Mouse (Mus musculus): ENCODE measurements at regions not wholly inside any gene's neighbourhood (a gene's known extent, or its start where the extent isn't known, plus 50 kb on each side); places are given as distances from the start of the nearest gene placed in this dataset.

- H3K9ac ChIP-seq (ENCODE audit: insufficient read depth, low read depth, low read length, poor library complexity, severe bottlenecking): no peak overlapping the region
- TF ChIP-seq ZNF384 (IDR thresholded peaks at IDR 0.05; ENCODE audit: low read depth, low read length) (no peak), MAFK (IDR thresholded peaks at IDR 0.05; ENCODE audit: insufficient read depth, low read depth, low read length) (no peak), HCFC1 (IDR thresholded peaks at IDR 0.05; ENCODE audit: borderline replicate concordance, insufficient read depth, low read length) (no peak), ZC3H11A (IDR thresholded peaks at IDR 0.05; ENCODE audit: borderline replicate concordance, low read depth, low read length) (no peak), CHD2 (IDR thresholded peaks at IDR 0.05; ENCODE audit: low read depth, low read length) (no peak)
- no peak overlapping the region for H3K27ac ChIP-seq (ENCODE audit: insufficient read depth, low read depth, low read length, poor library complexity, severe bottlenecking)
- DNase-seq (ENCODE audit: low read depth, low spot score): no peak
- in situ Hi-C loops (cut with MboI; ENCODE audit: low sequenced_read_pairs in 2 of 2, unreplicated experiment in 2 of 2): no loop called here
- no peaks in the 10 kb centered on the region for H3K4me1 ChIP-seq (ENCODE audit: control insufficient read depth in 2 of 2, insufficient read depth in 2 of 2, low read length in 2 of 2, poor library complexity in 1 of 2)
- no peaks in the 10 kb centered on the region for H3K9me3 ChIP-seq (ENCODE audit: control insufficient read depth, insufficient read depth, low read depth, low read length)
- H3K36me3 ChIP-seq (ENCODE audit: control insufficient read depth, insufficient read depth, low read length, poor library complexity, severe bottlenecking): no peaks in the 10 kb centered on the region
- H3K4me3 ChIP-seq (ENCODE audit: insufficient read depth in 1 of 2, low read depth in 1 of 2, low read length in 2 of 2, poor library complexity in 1 of 2, severe bottlenecking in 1 of 2): no peak overlapping the region
Observed at GRCm38 (mm10) chr3:78668050-78668449, 618.3 kb downstream of the Rapgef2 start.

GRCm38 (mm10) chr3:78667374-78668023 is 618.8 kb downstream of the Rapgef2 start:
- TF ChIP-seq ZNF384 (IDR thresholded peaks at IDR 0.05; ENCODE audit: low read depth, low read length): no peak
- TF ChIP-seq MAFK (IDR thresholded peaks at IDR 0.05; ENCODE audit: insufficient read depth, low read depth, low read length): no peak
- no peak for TF ChIP-seq ZC3H11A (IDR thresholded peaks at IDR 0.05; ENCODE audit: borderline replicate concordance, low read depth, low read length)
- TF ChIP-seq CHD2 (IDR thresholded peaks at IDR 0.05; ENCODE audit: low read depth, low read length): no peak
- no peak for TF ChIP-seq HCFC1 (IDR thresholded peaks at IDR 0.05; ENCODE audit: borderline replicate concordance, insufficient read depth, low read length)
- in situ Hi-C loops (cut with MboI; ENCODE audit: low sequenced_read_pairs in 2 of 2, unreplicated experiment in 2 of 2): no loop called here
- no peak overlapping the region for H3K27ac ChIP-seq (ENCODE audit: insufficient read depth, low read depth, low read length, poor library complexity, severe bottlenecking)
- H3K4me3 ChIP-seq (ENCODE audit: insufficient read depth in 1 of 2, low read depth in 1 of 2, low read length in 2 of 2, poor library complexity in 1 of 2, severe bottlenecking in 1 of 2): no peak overlapping the region
- DNase-seq (ENCODE audit: low read depth, low spot score): no peak
- H3K36me3 ChIP-seq (ENCODE audit: control insufficient read depth, insufficient read depth, low read length, poor library complexity, severe bottlenecking): no peaks in the 10 kb centered on the region
- no peaks in the 10 kb centered on the region for H3K4me1 ChIP-seq (ENCODE audit: control insufficient read depth in 2 of 2, insufficient read depth in 2 of 2, low read length in 2 of 2, poor library complexity in 1 of 2)
- H3K9me3 ChIP-seq (ENCODE audit: control insufficient read depth, insufficient read depth, low read depth, low read length): no peaks in the 10 kb centered on the region
- no peak overlapping the region for H3K9ac ChIP-seq (ENCODE audit: insufficient read depth, low read depth, low read length, poor library complexity, severe bottlenecking)

GRCm38 (mm10) chr3:78648115-78648514 is 638.2 kb downstream of the Rapgef2 start:
- DNase-seq (ENCODE audit: low read depth, low spot score): no peak
- in situ Hi-C loops (cut with MboI; ENCODE audit: low sequenced_read_pairs in 2 of 2, unreplicated experiment in 2 of 2): no loop called here
- H3K4me1 ChIP-seq (ENCODE audit: control insufficient read depth in 2 of 2, insufficient read depth in 2 of 2, low read length in 2 of 2, poor library complexity in 1 of 2): no peaks in the 10 kb centered on the region
- no peak overlapping the region for H3K4me3 ChIP-seq (ENCODE audit: insufficient read depth in 1 of 2, low read depth in 1 of 2, low read length in 2 of 2, poor library complexity in 1 of 2, severe bottlenecking in 1 of 2)
- no peak overlapping the region for H3K9ac ChIP-seq (ENCODE audit: insufficient read depth, low read depth, low read length, poor library complexity, severe bottlenecking)
- H3K36me3 ChIP-seq (ENCODE audit: control insufficient read depth, insufficient read depth, low read length, poor library complexity, severe bottlenecking): no peaks in the 10 kb centered on the region
- no peak for TF ChIP-seq MAFK (IDR thresholded peaks at IDR 0.05; ENCODE audit: insufficient read depth, low read depth, low read length)
- no peak for TF ChIP-seq HCFC1 (IDR thresholded peaks at IDR 0.05; ENCODE audit: borderline replicate concordance, insufficient read depth, low read length)
- TF ChIP-seq CHD2 (IDR thresholded peaks at IDR 0.05; ENCODE audit: low read depth, low read length): no peak
- TF ChIP-seq ZC3H11A (IDR thresholded peaks at IDR 0.05; ENCODE audit: borderline replicate concordance, low read depth, low read length): no peak
- TF ChIP-seq ZNF384 (IDR thresholded peaks at IDR 0.05; ENCODE audit: low read depth, low read length): no peak
- H3K9me3 ChIP-seq (ENCODE audit: control insufficient read depth, insufficient read depth, low read depth, low read length): no peaks in the 10 kb centered on the region
- no peak overlapping the region for H3K27ac ChIP-seq (ENCODE audit: insufficient read depth, low read depth, low read length, poor library complexity, severe bottlenecking)

GRCm38 (mm10) chr3:78635386-78635785 is 650.9 kb downstream of the Rapgef2 start:
- Histone ChIP-seq H3K4me3 (ENCODE audit: insufficient read depth in 1 of 2, low read depth in 1 of 2, low read length in 2 of 2, poor library complexity in 1 of 2, severe bottlenecking in 1 of 2) (no peak overlapping the region), H3K27ac (ENCODE audit: insufficient read depth, low read depth, low read length, poor library complexity, severe bottlenecking) (no peak overlapping the region), H3K9ac (ENCODE audit: insufficient read depth, low read depth, low read length, poor library complexity, severe bottlenecking) (no peak overlapping the region), H3K4me1 (ENCODE audit: control insufficient read depth in 2 of 2, insufficient read depth in 2 of 2, low read length in 2 of 2, poor library complexity in 1 of 2) (no peaks in the 10 kb centered on the region), H3K36me3 (ENCODE audit: control insufficient read depth, insufficient read depth, low read length, poor library complexity, severe bottlenecking) (no peaks in the 10 kb centered on the region), H3K9me3 (ENCODE audit: control insufficient read depth, insufficient read depth, low read depth, low read length) (no peaks in the 10 kb centered on the region)
- no peak for DNase-seq (ENCODE audit: low read depth, low spot score)
- TF ChIP-seq CHD2 (IDR thresholded peaks at IDR 0.05; ENCODE audit: low read depth, low read length) (no peak), ZC3H11A (IDR thresholded peaks at IDR 0.05; ENCODE audit: borderline replicate concordance, low read depth, low read length) (no peak), HCFC1 (IDR thresholded peaks at IDR 0.05; ENCODE audit: borderline replicate concordance, insufficient read depth, low read length) (no peak), ZNF384 (IDR thresholded peaks at IDR 0.05; ENCODE audit: low read depth, low read length) (no peak), MAFK (IDR thresholded peaks at IDR 0.05; ENCODE audit: insufficient read depth, low read depth, low read length) (no peak)
- in situ Hi-C loops (cut with MboI; ENCODE audit: low sequenced_read_pairs in 2 of 2, unreplicated experiment in 2 of 2): no loop called here

All from ES-E14 (cell line).